Mouse (Mus musculus) T-cell, adult 2 months (primary cell): ENCODE measurements around the gene Nbeal1.

Experiments used
- DNase-seq: peaks from one replicate; pipeline ENCODE4 v3.0.0; 2022; ENCODE audit warnings: low spot score

The Nbeal1 gene

GRCm38 (mm10) chr1:60343630-60344455, 163.4 kb downstream of the Nbeal1 start:
- DNase-seq, result no peak

- DNase-seq, result no peak
These were observed 164.3 kb downstream of the Nbeal1 start for GRCm38 (mm10) chr1:60344670-60345069.

GRCm38 (mm10) chr1:60345712-60346111, 165.3 kb downstream of the Nbeal1 start:
- DNase-seq, result no peak

GRCm38 (mm10) chr1:60352786-60353185, 172.4 kb downstream of the Nbeal1 start:
- peak; percentile 10 for DNase-seq

GRCm38 (mm10) chr1:60361626-60362025, 181.2 kb downstream of the Nbeal1 start:
- no peak for DNase-seq

- DNase-seq, result no peak
These were observed 196.2 kb downstream of the Nbeal1 start for GRCm38 (mm10) chr1:60376556-60376955.

GRCm38 (mm10) chr1:60381910-60382309, 201.5 kb downstream of the Nbeal1 start:
- DNase-seq, result no peak
